Mouse (Mus musculus): ENCODE data around the gene Adamts7. TPM values are rescaled to one million over a fixed set of nuclear protein-coding genes. Genes with fewer than 3 reads are reported as not detected.

Adamts7 gene
- total RNA-seq (2021) = 10 to 100 TPM; 23.4 to 27.5 TPM
- long read RNA-seq, experiment 1, full-length matches to known transcripts = 1 of 11 reads
- long read RNA-seq, experiment 1, partial matches to known transcripts = 8 of 11 reads
- long read RNA-seq, experiment 1, other reads (novel, unspliced or antisense) = 2 of 11 reads
- long read RNA-seq, experiment 2, partial matches to known transcripts = 6 of 10 reads
- long read RNA-seq, experiment 2, other reads (novel, unspliced or antisense) = 4 of 10 reads

DNA sequence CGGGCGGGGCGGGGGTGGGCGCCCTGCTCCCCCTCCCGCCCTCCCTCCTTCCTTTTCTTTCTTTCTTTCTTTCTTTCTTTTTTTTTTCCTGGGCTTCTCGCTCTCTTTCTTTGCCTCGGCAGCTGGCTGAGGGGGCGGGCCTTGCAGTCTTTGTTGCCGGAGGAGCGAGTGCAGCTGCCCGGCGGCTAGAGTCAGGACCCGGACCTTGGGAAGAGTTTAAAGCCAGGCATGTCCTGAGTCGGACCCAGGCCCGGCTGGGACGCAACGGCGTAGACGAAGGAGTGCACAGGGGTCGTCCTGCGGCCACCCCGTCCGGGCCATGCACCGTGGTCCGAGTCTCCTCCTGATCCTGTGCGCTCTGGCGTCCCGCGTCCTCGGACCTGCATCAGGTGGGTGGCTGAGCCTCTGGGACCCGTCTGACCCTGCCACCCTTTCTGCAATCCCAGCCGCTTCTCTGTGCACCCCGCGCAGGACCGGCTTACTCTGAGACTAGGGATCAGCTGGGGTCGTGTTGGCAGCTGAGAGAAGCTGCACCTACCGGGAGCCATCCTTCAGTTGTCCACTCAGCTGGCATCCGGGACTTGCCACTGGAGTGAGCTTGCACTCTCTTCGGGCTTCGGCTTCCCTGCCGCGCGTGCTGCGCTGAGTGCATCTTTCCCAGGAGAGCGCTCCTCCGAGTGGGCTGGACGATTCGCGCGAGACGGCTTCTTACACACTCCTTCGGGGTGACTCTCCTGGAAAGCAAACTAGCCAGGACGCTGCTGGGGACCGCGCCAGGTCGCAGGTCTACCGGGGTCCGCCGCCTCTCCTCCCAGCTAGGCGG is at the start of gene Adamts7:
Gene Adamts7, plus strand, starts transcription at position 144 of the 823 bp plus-strand sequence.
- peak in 1 of 2 experiments; percentile 64 for DNase-seq
- intact Hi-C loops (cut with DNase I) = loop anchor here (2.0 kb wide), 2 partner anchors 34 to 36 kb away; no protein-coding TSS in a partner anchor

- intact Hi-C loops (cut with DNase I) = no loop called here
- DNase-seq = no peak
These were observed 49.7 kb upstream of the Adamts7 start for GRCm38 (mm10) chr9:90113151-90113550.

GRCm38 (mm10) chr9:90113651-90114566 is 49.0 kb upstream of the Adamts7 start:
- peak; percentile 91 for DNase-seq
- intact Hi-C loops (cut with DNase I) = no loop called here

DNA sequence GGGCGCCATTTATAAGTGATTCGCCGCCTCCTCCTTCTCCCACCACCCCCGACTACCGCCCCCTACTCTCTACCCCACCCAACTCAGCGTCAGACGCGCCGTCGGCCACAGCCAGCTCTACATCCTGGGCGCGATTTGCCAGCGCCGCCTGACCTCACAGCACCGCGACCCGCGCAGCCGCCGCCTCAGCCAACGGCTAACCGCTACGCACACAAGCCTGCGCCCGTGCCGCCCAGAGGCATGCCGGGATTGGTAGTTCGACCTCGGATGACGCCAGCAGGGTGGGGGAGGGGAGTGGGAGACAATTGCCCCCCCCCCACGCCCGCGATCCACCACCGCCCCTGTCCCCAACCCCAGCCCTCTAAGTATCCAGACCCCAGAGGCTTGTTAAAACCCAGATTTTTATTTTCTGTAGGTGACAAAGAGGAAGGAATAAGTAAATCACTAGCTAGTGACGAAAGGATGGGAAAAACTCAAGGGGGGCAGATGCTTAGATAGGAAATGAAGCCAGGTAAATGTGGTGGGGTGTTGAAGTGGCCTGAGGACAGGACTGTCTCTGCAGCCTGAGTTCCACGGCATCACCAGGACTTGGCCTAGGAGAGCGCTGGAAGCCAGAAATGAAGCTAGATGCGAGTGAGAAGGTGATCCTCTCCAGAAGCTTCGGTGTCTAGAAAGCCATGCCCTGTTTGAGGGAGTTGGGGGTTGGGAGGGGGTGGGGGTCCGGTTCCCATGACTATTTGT is 48.1 kb upstream of the Adamts7 start, which contains the start of gene Morf4l1:
Gene Morf4l1, minus strand, starts transcription at position 208 of the 741 bp plus-strand sequence.
- intact Hi-C loops (cut with DNase I) = no loop called here

DNA sequence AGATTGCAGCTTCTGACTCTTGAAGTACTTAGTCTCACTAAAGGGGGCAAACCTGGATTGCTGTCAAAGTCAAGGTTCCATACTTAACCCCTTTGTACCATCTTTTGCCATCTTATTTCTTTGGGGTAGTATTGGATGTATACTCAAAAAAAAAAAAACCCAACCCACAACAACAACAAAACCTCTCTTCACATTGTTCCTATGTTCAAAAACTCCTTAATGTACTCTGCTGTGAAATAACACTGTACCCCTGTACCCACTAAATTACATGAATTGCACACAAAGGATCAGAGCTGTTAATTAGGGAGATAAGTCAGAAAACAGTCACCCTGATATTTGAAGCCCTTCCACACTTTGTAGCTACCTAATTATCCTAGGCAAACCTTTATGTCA is 47.6 kb upstream of the Adamts7 start:
- intact Hi-C loops (cut with DNase I) = no loop called here
- no peak for DNase-seq

More for the DNA sequence above, 48.1 kb upstream of the Adamts7 start, which contains the start of gene Morf4l1:
- peak; percentile 97 to 98 for DNase-seq

DNA sequence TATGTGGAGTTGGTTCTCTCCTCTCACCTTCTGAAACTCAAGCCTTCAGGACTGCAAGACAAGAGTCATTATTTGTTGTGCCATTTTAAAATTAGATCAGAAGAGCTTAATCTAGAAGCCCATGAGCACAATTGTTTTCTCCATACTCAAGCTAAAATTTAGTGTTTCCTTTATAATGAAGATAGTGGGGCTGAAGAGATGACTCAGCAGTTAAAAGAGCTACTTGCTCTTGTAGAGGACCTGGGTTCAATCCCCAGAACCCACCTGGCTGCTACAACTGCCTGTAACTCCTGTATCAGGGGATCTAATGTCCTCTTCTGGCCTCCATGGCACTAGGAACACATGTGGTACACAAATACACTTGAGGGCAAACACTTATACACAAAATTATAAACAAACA is 45.6 kb upstream of the Adamts7 start:
- DNase-seq = no peak
- intact Hi-C loops (cut with DNase I) = no loop called here

DNA sequence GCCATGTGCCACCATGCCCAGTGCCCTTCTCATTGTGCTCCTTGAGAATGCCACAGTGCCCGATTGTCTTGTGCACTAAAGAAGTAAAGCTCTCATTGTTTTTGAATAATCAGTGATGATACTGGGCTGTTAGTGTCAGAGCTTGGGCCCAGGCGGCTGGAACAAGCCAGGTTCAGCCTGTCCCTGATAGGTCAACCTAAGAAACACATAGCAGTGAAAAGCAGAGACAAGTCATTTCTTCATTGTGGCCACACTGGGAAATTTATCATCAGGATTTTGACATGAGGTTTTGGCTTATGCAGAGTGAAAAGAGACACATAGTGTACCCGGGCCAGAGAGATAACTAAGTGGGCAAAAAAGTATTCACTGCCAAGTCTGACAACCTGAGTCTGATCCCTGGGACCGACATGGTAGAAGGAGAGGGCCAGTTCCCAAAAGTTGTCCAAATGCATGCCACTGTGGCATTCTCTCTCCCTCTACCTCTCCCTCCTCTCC is 40.6 kb upstream of the Adamts7 start:
- intact Hi-C loops (cut with DNase I) = no loop called here
- no peak for DNase-seq

DNA sequence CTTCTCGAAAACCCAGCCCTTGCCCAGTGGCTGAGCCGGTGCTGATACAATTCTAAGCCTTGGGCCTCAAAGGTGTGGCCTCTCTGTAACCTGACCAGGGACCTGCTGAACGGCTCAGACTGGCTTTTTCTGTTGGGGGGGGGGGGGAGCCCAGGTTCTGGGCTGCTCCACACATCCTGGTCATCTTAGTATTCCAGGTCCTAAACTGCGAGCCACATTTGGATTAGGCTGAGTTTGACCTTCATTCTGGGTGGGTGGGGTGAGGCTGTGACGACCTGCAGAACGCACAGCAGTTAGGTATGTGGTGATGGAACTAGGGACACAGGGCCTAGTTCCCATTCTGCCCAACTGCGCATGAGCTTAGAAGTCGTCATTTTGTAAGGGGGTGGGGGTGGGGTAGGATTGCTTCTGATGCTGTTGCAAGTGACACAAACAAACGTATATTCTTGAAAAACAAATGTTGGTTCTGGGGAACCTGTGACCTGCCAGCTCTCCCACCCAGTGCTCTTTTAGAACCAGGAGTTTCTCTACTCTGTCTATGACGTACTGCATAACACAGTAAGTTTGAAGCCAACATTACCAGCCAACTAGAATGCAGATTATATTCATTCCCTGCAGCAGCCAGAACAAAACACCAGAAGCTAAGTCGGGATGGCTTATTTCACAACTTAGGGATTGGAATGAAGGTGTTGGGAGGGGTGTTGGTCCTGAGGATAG is 38.6 kb upstream of the Adamts7 start:
- no peak for DNase-seq
- intact Hi-C loops (cut with DNase I) = no loop called here

DNA sequence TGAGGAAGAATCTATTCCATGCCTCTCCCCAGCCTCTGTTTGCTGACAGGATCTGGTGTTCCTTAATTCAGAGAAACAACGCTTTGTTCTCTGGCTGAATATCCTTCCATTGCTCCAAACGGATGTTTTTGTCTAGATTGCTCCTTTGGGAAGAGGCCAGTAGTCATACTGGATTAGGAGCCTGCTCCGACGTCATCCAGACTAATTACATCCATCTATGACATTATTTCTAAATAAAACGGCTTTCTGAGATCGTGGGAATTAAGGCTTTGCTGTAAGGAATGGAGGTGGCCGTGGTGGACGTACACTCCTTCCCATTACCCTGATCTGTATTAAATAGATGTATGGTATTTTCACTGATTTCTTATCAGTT is 38.0 kb upstream of the Adamts7 start:
- intact Hi-C loops (cut with DNase I) = no loop called here
- no peak for DNase-seq

- intact Hi-C loops (cut with DNase I) = loop anchor here (2.0 kb wide), 1 partner anchor 37 kb away; the partner anchor contains the start of gene Adamts7
- no peak for DNase-seq
These were observed 37.3 kb upstream of the Adamts7 start for GRCm38 (mm10) chr9:90125416-90126099.

DNA sequence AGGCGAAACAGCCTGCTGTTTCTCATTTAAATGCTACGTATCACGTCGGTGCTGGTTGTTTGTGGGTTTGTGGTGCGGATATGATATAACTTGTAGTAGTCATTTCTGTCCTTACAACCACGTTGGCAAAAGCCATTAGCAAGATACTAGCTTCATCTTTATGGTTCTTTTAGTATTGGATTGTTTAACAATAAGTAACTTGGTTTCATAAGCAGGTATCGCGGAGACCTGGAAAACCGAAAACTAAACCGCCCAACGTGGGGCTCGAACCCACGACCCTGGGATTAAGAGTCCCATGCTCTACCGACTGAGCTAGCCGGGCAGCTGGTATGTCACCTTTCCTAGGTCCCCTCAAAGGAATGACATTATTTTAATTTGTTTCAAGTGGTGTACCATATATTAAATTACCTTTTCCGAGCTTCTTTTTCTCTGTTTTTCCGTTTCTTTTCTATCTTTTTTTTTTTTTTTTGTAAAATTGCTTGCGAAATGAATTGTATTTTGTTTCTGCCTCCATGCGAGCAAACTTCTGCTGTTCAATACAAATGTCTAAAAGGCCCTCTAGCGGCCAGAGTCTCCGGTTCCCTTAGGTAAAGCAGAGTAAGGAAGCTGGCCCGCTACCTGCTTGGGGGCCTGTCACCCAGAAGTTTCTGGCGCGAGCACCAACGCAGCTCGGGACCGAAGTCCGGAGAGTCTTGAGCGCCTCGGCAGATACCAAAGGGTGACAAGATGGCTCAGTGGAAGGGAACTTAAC is 36.4 kb upstream of the Adamts7 start:
- intact Hi-C loops (cut with DNase I) = loop anchor here (2.0 kb wide), 1 partner anchor 36 kb away; the partner anchor contains the start of gene Adamts7
- DNase-seq = peak; percentile 76 to 81

GRCm38 (mm10) chr9:90127146-90127545 is 35.7 kb upstream of the Adamts7 start:
- intact Hi-C loops (cut with DNase I) = loop anchor here (2.0 kb wide), 1 partner anchor 36 kb away; the partner anchor contains the start of gene Adamts7
- DNase-seq = no peak

GRCm38 (mm10) chr9:90128636-90129201 is 34.1 kb upstream of the Adamts7 start:
- no peak for DNase-seq
- intact Hi-C loops (cut with DNase I) = no loop called here

DNA sequence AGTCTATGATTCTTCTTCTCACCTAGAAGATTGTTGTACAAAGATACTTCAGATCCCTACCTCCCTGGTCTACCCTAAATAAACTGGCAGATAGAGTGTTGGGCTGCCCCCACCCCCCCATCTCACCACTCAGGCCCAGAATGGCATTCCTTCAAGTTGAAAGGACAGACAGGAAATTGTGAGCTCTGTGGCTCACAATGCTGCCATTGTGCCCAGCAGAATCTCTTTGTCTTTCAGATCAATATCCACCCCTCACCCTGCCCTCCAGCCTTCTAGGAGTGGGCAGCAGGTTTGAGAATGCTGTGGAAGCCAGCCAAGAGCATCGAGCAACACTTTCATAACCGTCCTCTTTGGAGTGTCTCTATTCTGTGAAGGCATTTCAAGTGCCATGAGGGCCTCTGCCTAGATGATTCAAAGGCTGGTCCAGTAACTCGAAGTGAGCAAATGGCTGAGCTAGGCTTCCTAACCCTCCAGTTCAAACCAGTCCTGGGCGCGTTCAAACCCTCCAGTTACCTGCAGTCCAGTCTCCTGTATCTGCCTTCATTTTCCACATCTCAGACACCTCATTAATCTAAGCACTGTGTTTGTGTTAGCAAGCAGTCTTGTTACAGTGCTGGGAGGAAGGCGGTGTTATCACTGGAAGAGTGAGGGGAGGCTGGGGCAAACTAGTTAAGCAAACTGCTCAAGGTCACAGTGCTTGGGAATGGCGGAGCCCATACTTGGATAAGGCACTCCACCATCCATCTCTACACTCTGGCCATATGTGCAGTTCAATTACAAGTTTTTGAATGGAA is 29.1 kb upstream of the Adamts7 start:
- no peak for DNase-seq
- intact Hi-C loops (cut with DNase I) = no loop called here

DNA sequence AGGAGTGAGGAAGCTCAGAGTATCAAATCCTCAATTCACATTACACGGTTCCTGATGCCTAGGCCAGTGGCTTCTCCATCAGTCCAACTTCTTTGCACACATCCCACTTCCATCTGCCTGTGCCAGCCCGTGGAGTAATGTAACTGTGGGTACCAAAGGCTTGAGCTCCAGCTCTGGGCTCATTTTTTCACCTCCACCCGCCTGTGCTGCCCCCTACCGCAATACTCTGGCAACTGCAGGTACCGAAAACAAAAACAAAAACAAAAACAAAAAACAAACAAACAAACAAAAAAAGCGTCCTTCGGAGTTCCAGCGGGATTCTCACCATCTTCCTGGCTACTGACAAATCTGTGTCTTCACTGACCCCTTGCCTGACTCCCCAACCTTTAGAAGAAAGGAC is 27.4 kb upstream of the Adamts7 start:
- DNase-seq = no peak
- intact Hi-C loops (cut with DNase I) = no loop called here

DNA sequence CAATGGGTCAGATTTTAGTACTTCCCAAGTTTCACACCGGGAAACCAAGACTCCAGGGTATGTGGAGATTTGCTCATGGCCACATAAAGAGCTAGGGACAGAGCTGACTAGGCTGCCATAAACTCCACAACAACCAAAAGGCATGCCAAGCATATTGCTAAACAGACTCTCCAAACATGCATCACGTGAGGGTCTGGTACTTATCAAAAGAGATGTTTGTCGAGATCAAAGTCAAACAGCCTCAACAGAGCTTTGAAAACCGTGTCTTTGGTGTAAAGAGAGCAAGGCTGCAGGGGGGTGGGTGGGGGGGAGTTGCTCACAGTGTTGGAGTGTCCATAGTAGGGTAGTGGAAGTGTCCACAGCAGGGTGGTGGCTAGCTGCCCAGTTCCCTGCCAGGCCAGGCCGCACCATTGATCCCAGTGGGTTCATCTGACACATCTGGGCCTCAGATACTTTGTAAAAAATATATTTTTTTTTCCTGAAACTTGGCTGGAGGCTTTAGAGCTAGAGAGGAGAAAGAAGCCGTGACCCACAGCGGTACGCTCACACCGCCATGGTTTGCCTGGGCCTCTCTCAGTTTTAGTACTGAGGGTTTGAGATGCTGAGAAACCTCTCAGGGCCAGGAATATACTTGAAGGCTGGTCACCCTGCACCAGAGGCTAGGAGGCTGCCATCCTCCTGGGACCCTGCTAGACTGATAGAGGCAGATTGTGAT is 26.7 kb upstream of the Adamts7 start:
- DNase-seq = no peak
- intact Hi-C loops (cut with DNase I) = no loop called here

Data from heart, postnatal 14 days (tissue).